Mouse (Mus musculus) erythroblast, adult 5-6 weeks (primary cell): Measurements from ENCODE around the gene Ace. TPM values are rescaled to one million over a fixed set of nuclear protein-coding genes. Genes with fewer than 3 reads are reported as not detected.
A peak's percentile ranks its signal among the peaks of the same experiment; 100 is the strongest.
"Not testable (repeated sequence)": the region's sequence is repeated elsewhere in the genome, so short reads cannot be mapped to it uniquely, and the experiment has no call there.

ENCODE experiments used
- ATAC-seq: replicated peaks from 2 replicates; pipeline ENCODE4 v1.8.0; 2016; ENCODE audit warnings: moderate number of reproducible peaks, mild to moderate bottlenecking, moderate TSS enrichment, inconsistent platforms; ENCODE audit not compliant: poor library complexity, low FRiP score, severe bottlenecking
- total RNA-seq, 2 experiments: library from RNA; stranded (forward) in 1 of 2; stranded (reverse) in 1 of 2; fragments of 150-400 nt in 1 of 2; fragments of 200-764, 138-1000 nt in 1 of 2; gene quantifications; 2 replicates each; pipeline versions ENCODE4 v1.2.3 to v1.2.4; 2015 to 2017; ENCODE audit warnings: low replicate concordance in 2 of 2

Gene Ace
- total RNA-seq, 2 experiments from 2014 or later, result 0.96 to 2.3 TPM

DNA sequence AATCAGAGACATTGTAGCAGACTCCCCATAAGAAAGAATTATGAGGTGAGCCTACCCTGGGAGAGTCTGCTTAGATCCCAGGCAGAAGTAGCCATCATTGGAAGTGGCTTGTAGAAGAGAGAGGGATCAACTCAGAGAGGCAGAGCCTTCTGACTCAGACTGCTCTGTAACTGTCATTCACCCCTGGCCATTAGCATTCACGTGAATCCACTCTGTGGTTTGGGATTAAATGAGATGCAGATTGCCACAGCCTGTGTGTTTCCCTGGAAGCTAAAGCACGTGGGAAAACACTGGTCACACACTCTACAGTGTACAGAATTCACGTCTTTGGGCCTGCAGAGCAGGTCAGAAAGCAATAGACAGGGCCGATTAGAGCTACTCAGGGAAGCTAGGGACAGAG, 16.7 kb downstream of the Ace start:
- ATAC-seq, result no peak

DNA sequence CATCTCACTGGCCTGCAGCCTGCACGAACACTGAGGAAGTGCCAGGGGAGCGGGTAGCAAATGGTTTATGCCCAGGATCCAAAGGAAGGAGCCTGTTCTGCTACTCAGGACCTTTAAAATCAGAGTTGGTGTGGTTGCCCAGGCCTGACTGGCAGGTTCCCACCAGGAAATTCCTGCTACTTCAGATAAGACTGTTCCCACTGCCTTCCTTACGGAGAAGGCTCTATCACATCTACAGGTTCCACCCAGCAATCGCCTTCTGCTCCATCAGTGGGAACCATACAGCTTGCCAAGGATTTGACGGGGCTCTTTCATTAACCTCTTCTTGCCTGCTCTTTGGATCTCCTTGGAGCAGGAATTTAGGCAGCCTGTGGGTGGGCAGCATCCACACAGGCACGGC, 19.7 kb downstream of the Ace start:
- no peak for ATAC-seq

DNA sequence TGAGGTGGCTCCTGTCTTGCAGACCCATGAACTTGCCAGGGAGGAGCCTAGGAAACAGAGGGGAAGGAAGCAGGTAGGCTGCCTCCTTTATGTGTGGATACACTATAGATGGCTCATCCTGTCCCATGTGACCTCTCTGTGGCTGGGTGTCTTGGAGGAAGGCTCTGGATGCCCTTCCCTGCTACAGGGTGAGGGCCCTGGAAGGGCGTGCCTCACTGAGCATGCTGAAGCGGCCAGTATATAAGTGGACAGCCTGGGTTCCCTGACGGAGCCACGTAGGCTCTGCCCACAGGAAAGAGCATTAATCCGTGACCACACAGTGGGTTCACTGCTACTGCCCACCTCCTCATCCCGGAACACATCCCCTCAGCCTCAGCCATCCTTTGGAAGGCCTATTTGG, 21.7 kb downstream of the Ace start:
- ATAC-seq, result no peak

DNA sequence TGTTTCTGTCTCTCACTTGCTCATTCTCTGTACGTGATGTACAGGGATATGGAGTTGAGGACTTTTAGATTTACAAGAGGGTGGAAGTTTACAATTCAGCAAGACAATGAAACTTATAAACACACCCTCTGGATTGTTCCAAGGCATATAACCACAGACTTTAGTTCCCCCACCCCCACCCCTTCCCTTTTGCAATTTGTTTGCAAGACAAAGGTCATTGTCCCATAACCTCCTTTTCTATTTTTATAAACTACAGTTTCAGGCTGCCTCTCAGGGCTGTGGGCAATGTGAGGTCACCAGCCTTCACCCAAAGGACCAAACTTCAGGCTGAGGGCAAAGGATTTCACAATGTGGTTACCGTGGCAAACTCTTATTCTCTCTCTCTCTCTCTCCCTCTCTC, 22.5 kb downstream of the Ace start:
- ATAC-seq, result no peak

DNA sequence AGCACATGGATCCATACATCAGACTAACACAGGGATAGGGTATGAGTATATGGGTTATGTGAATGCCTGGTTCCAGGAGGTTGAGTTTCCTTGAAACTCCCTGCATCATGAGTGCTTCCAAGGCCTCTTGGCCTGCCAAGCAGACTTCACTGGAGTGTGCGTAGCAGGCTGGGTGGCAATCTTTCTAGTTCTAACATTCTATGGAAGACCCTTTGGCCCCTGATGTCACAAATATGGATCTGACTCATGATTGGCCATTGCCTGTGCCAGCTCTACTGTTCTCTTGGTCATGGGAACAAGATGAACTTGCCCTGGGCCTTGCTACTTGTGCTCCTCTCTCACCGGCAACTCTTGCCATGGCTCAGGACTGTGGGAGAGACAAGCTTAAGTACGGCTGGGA, 26.6 kb downstream of the Ace start, which contains the start of gene Ace3:
Ace3 (plus strand) TSS at position 301 of the 400 bp plus-strand sequence.
- no peak for ATAC-seq

GRCm38 (mm10) chr11:106000062-106000461, 32.3 kb downstream of the Ace start:
- ATAC-seq, result no peak

DNA sequence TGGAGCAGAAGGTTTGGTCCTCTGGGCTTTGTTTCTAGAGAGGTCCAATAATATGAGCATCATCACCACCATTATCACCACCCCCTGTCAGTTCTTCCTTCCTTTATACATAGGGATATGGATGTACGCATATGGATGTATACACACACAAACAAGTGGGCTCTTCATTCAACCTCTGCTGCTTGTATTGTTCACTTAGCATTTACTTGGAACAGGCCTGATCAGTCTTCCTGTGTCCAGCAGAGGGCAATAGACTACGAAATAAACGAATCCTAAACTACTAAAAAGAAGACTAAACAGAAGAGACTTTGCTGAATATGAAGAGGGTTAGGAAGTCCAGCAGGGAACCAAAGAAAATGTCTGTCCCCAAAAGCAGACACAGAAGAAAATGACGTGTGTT, 34.0 kb downstream of the Ace start:
- ATAC-seq, result peak; percentile 48

GRCm38 (mm10) chr11:106004576-106004975, 36.8 kb downstream of the Ace start:
- no peak for ATAC-seq

DNA sequence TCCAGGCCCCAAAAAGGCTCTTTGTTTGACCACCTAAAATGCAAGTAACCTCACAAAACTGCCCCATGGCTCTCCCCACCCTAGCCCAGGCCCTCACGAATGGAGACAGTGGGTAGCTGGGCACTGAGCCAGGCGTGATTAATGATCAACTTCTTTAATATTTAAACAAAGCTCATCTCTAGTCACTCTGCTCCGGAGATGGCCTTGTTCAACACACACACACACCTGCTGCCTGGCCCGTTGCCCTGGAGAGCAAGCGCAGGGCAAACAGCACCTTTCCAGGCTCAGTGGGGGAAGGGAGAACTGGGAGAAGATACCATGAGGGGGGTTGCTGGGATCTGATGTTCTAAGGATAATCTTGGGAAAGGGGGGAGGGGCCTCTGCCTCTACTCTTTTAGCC, 38.2 kb downstream of the Ace start:
- ATAC-seq, result no peak

DNA sequence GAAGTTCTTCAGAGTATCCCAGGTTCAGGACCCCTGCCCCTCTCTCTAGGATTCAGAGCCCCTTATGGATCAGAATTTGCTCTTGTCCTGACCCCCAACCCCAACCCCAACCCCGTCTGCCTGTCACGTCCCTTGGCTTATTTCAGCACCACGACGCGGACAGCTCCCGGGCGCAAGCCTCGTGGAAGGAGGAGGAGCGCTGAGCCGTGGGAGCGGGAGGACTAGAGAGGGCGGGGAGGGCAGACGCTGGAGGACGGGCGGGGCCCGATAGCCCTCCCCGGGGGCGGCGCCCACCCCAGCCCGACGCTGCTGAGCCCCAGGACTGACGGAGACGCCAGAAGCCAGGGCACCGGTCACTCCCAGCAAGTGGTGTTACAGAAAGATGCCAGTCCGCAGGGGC, 40.1 kb downstream of the Ace start, which contains the start of gene Kcnh6:
Kcnh6 (plus strand) TSS at position 304 of the 400 bp plus-strand sequence.
- no peak for ATAC-seq

DNA sequence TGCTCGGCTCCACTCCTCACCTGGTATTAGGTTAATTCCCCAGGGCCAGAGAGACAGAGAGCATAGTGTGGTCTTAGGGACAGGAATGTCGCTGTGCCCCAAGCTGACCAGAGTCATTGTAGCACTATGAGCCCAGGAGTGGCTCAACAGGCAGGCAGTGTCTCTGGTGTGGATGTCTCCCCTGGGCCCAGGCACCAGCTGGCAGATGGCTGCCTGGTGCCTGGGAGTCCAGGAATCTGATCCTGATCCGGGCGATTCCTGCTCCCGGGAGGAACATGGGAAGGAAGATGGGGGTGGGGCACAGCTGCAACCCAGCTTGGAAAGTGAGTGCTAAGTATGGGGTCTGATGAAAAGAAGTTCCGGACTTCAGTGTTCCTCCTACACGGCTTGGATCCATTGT, 45.0 kb downstream of the Ace start:
- no peak for ATAC-seq

DNA sequence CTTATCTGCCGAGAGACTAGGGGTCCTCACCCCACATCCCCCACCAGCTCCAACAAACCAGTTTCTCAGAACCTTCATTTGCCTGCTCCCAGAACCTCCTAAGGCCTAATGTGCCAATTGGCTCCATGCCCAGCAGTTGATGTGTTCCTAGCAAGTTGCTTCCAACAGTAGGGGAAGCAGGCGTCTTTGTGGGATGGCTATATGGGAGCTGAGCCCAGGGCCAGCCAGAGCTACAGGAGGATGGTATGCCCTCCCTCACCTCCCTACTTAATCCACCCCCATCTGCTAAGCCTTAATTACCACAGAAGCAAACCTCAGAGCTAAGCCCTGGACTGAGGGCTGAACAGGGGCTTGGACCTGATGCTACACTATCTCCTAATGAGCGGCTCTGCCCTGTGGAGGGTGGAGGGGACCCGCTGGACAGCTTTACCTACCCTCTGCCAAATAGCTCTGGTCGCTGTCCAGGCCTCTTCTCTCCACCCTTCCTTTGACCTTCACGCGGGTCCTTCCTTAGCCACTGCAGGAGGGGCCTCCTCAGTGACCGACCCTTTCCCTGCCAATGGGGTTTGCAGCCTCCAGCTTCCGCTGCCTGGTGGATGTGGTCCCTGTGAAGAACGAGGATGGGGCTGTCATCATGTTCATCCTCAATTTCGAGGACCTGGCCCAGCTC, 45.9 kb downstream of the Ace start:
- ATAC-seq, result no peak

DNA sequence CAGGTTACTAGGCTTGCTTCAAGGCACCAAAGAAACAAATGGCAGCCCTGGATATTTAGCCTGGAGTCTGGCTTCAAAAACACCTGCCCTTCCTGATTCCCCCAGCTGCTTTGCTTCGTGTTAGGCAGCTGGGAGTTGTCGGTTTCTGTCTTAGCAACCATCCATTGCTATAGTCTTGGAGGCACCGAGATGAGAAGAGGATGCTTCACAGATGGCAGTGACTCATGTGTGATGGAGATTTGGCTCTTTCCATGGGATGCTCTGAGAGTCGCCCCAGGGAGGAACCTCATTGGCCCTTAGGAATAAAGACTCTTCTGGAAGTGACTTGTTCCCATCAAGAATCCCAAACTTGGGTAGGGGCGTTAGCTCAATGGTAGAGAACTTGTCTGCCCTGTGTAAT, 48.7 kb downstream of the Ace start:
- no peak for ATAC-seq

DNA sequence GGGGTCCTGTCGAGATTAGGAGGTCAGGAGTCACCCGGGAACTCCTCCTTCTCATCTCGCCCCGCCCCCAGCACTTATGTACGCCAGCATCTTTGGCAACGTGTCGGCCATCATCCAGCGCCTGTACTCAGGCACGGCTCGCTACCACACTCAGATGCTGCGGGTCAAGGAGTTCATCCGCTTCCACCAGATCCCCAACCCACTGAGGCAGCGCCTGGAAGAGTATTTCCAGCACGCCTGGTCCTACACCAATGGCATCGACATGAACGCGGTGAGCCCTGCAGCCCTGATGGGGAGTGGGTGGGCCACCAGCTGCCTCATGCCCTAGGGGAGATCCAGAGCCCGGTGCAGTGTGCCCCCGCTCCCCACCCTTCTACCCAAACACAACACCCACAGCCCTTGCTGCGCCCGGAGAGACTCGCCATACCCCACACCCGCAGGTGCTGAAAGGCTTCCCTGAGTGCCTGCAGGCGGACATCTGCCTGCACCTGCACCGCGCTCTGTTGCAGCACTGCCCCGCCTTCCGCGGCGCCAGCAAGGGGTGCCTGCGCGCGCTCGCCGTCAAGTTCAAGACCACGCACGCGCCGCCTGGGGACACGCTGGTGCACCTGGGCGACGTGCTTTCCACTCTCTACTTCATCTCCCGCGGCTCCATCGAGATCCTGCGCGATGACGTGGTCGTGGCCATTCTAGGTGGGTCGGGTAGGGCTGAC, 52.5 kb downstream of the Ace start:
- ATAC-seq, result no peak

GRCm38 (mm10) chr11:106025774-106026173, 58.0 kb downstream of the Ace start:
- ATAC-seq, result no peak

DNA sequence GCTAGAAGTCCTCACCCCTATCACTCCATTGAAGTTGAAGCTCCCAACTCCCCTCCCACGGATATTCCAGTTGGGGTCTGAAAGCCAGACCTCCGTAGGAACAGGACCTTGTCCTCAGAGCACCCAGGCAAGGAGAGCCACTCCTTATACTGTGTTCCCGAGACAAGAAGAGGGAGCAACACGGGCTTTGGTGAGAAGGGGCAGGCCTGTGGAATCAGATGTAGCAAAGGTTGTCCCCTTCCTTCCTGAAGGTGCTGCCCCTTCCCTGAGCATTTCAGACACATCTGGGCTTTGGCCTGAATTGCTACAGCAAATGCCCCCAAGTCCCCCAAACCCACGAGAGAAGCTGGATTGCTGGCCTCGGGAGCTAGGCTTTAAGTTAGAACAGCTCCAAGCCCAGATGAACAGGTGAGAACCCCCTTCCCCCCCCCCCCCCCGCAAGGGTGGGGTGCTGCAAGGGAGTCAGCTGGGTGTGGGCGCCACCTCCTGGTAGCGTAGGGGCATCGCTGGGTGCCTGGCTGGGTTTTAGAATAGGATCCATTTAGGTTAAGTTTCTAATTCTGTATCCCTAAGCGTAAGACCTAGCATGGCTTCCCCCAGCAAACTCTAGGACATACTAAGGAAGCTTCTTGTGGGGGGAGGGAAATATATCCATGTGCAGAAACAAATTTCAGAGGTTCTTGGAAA, 58.9 kb downstream of the Ace start:
- peak; percentile 78 for ATAC-seq

DNA sequence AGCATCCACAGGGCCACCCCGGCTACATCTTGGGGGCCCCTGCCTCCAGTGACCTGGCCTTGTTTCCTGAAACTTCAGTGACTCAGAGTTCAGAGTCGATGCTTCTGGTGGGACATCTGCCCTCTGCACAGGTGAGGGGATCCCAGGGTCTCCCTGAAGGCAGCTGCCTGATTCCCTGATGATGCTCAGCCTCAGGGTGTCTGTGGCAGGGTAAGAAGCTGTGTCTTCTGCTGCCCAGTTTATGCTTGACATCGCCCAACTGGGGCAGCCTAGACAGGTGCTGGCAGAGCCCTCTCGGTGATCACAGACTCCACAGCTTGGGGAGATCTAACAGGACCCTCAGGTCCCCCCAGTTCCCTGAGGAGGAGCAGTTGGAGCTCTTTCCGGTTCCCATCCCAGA, 59.9 kb downstream of the Ace start:
- peak; percentile 54 for ATAC-seq

- not testable (repeated sequence) for ATAC-seq
Observed at GRCm38 (mm10) chr11:106032074-106032473, 64.3 kb downstream of the Ace start.

GRCm38 (mm10) chr11:106033491-106033919, 65.8 kb downstream of the Ace start:
- peak; percentile 23 for ATAC-seq

DNA sequence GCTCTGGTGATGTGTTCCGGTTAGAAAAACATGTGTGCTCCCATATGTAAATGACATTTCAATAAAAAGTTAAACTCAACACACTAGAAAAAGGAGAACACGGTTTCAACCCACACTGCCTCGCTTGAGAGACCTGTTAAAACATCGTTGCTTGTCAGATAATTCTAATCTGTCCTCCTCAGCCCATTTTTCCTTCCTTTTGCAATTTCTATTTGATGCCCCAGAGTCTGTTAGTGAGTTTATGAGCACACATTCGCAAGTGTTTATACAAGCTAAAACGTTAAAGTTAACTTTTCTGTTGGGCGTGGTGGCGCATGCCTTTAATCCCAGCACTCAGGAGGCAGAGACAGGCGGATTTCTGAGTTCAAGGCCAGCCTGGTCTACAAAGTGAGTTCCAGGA, 67.2 kb downstream of the Ace start:
- no peak for ATAC-seq
